Mouse (Mus musculus) heart, embryonic 16.5 days (tissue): ENCODE measurements around the gene Gm13090. TPM values are rescaled to one million over a fixed set of nuclear protein-coding genes. Genes with fewer than 3 reads are reported as not detected.

Experiments used
- ATAC-seq: fragments of 200-750 bp; cut with Nextera tagmentation; replicated peaks from 2 replicates; pipeline ENCODE4 v1.8.0; 2017; ENCODE audit warnings: moderate number of reproducible peaks; ENCODE audit not compliant: insufficient read depth, low FRiP score; ENCODE audit errors: extremely low read depth
- H3K27ac ChIP-seq: fragments of 300-500 bp; sonication (generic); 2 replicates; pipeline ENCODE4 v1.5.1; 2014; ENCODE audit warnings: mild to moderate bottlenecking, low read length, control low read depth, moderate library complexity
- H3K27me3 ChIP-seq: fragments of 300-500 bp; sonication (generic); 2 replicates; pipeline ENCODE4 v1.6.1; 2014; ENCODE audit warnings: low read length, mixed read lengths; ENCODE audit not compliant: control insufficient read depth, insufficient read depth
- H3K36me3 ChIP-seq: fragments of 300-500 bp; sonication (generic); 2 replicates; pipeline ENCODE4 v1.6.1; 2014; ENCODE audit not compliant: control insufficient read depth, insufficient read depth
- H3K4me1 ChIP-seq: fragments of 300-500 bp; sonication (generic); 2 replicates; pipeline ENCODE4 v1.6.1; 2014; ENCODE audit warnings: low read length, mixed read lengths; ENCODE audit not compliant: control insufficient read depth, insufficient read depth
- H3K4me2 ChIP-seq: fragments of 300-500 bp; sonication (generic); 2 replicates; pipeline ENCODE4 v1.6.1; 2014; ENCODE audit warnings: low read depth, mild to moderate bottlenecking, control low read depth, low read length
- H3K4me3 ChIP-seq: fragments of 300-500 bp; sonication (generic); 2 replicates; pipeline ENCODE4 v1.5.1; 2014; ENCODE audit warnings: mild to moderate bottlenecking, control low read depth, low read length
- H3K9ac ChIP-seq: fragments of 300-500 bp; sonication (generic); 2 replicates; pipeline ENCODE4 v1.6.1; 2014; ENCODE audit warnings: low read length, control low read depth
- H3K9me3 ChIP-seq: fragments of 300-500 bp; sonication (generic); replicated peaks from 2 replicates; pipeline ENCODE4 v1.6.1; 2016; ENCODE audit warnings: low read length; ENCODE audit not compliant: control insufficient read depth
- WGBS: fragments of 180-500 bp; shearing (Covaris S2); extraction: QIAGEN DNeasy Blood & Tissue Kit; methylation state at CpG from one replicate; pipeline ENCODE4 v1.1.7; 2014; 5-methylcytosine and 5-hydroxymethylcytosine counted together
- polyA plus RNA-seq: library from polyadenylated mRNA; unstranded; fragments of >200 nt; fragmentation: Nextera tagmentation; extraction: Ambion mirVana; gene quantifications from 2 replicates; pipeline ENCODE4 v1.2.1, GENCODE M21; 2015

Gene Gm13090
- polyA plus RNA-seq, 1 experiment from 2014 or later = 0.20 TPM

DNA sequence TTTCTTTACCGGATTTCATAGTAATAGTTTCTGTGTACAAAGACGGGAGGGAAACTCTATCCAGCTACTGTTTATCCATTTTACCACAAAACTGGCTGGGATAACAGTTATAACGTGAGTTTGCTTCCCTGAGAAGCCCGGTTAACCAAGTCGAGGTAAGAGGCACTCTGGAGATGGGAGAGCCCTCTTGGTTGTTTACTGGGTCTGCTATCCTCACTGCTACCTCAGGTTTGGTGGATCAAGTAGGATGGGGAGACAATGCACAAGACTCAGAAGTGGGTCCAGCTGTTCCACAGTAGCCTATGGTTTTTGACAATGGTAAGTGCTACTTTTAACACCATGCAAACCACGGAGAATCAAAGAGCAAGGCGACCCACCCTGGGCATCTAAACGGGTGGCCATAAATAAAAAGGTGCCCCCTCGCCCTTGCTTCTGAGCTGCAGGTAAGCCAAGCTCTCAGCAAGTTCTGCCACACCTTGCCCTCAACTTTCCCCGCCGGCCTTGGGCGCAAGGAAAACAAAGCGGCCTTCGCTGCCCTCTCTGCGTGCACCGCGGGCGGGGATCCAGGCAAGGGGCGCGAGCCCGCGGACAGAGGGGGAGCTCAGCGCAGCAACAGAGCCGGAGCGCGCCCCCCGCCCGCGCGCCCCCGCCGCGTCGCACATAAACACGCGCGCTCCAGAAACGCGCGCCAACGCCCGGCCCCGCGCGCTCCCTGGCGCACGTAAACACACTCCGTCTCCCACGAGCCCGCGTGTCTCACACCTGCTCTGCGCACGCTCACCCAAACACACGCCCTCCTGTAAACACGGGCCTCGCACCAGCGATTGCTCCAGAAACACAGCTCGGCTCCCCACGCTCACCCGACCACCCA lies 18.0 kb downstream of the Gm13090 start:
- peak overlapping the region; percentile 92 for H3K27ac ChIP-seq

DNA sequence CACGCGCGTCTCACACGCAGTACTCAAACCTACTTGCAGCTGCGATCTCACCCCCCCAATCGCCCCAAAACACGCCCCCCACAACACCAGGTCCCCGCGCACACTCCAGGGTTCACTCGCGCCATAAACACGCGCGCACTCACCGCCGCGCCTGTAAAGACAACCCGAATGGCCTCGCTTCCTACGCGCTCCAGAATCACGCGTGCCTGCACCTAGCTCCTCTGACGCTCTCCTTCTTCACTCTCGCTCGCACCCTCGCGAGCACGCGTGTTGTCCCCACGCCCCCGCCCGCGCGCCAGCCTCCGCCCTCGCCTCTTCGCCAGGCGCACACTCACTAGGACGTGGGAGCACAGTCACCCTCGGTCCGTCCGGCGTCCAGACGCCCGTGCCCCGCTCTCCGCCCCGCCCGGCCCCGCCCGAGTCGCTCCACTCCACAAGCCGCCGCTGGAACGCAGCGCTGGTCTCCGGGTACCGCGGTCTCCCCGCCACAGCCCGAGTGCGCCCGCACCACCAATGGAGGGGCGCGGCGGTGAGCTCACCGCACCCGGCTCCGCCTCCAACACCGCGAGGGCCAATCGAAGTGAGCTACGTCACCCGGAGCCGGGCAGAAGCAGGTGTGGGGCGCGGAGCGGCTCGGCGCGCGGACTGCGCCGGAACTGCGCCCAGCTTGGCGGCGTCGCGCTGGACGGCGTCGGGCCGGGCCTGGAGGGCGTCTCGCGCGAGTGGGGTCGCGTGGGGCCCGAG lies 18.8 kb downstream of the Gm13090 start:
- Histone ChIP-seq H3K36me3 (no peaks in the 10 kb centered on the region), H3K4me3 (peak overlapping the region; percentile 65), H3K4me2 (peak overlapping the region; percentile 70), H3K27me3 (peaks cover 28% of the 10 kb centered on the region), H3K27ac (peak overlapping the region; percentile 92), H3K9ac (peak overlapping the region; percentile 84), H3K9me3 (no peaks in the 10 kb centered on the region), H3K4me1 (peaks cover 12% of the 10 kb centered on the region)
- under 1% methylated on average over 91 of the region's 101 CpGs for WGBS
- ATAC-seq = peak; percentile 98

More for the DNA sequence above, 18.0 kb downstream of the Gm13090 start:
- 3% methylated on average over 59 of the region's 60 CpGs for WGBS
- no peaks in the 10 kb centered on the region for H3K36me3 ChIP-seq
- 0 out of 2 replicates have a peak, but pooled peaks have one; percentile 9 for ATAC-seq
- peak overlapping the region; percentile 84 for H3K9ac ChIP-seq
- H3K4me2 ChIP-seq = peak overlapping the region; percentile 70
- H3K27me3 ChIP-seq = peaks cover 28% of the 10 kb centered on the region
- peak overlapping the region; percentile 65 for H3K4me3 ChIP-seq
- peaks cover 21% of the 10 kb centered on the region for H3K4me1 ChIP-seq
- H3K9me3 ChIP-seq = no peaks in the 10 kb centered on the region

DNA sequence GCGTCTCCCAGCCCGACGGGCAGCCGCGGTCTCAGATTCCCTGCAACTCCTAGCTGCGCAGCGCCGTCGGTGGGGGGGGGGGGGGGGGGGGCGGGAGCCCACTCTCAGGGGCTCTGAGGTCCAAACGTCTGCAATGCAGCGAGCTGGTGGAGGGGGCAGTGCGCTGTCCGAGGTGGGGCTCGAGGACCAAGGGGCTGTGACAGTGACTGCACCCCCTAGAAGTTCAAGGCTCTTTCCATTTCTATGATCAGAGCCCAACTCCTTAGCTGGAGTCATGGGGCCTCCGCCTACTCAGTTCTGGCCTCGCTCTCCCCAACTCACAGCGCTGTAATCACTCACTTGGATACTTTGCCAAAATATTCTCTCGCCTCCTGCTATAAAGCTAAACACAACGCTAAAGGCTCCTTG lies 19.5 kb downstream of the Gm13090 start:
- peaks cover 7% of the 10 kb centered on the region for H3K4me1 ChIP-seq
- H3K36me3 ChIP-seq = no peaks in the 10 kb centered on the region
- 4% methylated on average over 11 of the region's 20 CpGs for WGBS
- peak overlapping the region; percentile 72 for H3K27ac ChIP-seq
- H3K27me3 ChIP-seq = peaks cover 28% of the 10 kb centered on the region
- H3K9me3 ChIP-seq = no peaks in the 10 kb centered on the region
- ATAC-seq = peak; percentile 7; the same call in 1 of the 2 replicates
- peak overlapping the region; percentile 70 for H3K4me2 ChIP-seq
- peak overlapping the region; percentile 82 for H3K9ac ChIP-seq
- H3K4me3 ChIP-seq = peak overlapping the region; percentile 65

DNA sequence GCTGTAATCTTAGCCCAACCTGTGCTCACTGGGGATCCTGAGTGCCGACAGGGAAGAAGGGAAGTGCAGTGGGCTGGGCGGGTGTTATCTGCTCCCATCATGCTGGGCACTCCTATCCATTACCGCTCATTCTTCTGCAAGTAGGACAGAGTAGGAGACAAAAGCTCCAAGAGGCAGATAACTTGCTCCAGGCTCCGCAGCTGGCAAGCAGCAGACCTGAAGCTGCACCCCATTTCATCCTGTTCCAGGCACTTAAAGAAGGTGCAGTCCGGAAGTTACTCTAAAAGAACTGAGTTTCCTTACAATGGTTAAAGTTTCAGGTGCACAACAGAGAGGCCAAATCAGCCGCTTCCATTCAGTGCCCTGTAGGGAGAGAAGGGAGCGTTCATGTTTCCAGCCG lies 21.9 kb downstream of the Gm13090 start:
- Histone ChIP-seq H3K27me3 (peaks cover 24% of the 10 kb centered on the region; the same call in 1 of the 2 replicates), H3K4me2 (no peak overlapping the region), H3K27ac (no peak overlapping the region), H3K4me1 (peaks cover 4% of the 10 kb centered on the region; the same call in 1 of the 2 replicates), H3K4me3 (no peak overlapping the region), H3K36me3 (no peaks in the 10 kb centered on the region), H3K9me3 (no peaks in the 10 kb centered on the region), H3K9ac (no peak overlapping the region)
- ATAC-seq = no peak
- 40% methylated on average over 8 of the region's 8 CpGs for WGBS

DNA sequence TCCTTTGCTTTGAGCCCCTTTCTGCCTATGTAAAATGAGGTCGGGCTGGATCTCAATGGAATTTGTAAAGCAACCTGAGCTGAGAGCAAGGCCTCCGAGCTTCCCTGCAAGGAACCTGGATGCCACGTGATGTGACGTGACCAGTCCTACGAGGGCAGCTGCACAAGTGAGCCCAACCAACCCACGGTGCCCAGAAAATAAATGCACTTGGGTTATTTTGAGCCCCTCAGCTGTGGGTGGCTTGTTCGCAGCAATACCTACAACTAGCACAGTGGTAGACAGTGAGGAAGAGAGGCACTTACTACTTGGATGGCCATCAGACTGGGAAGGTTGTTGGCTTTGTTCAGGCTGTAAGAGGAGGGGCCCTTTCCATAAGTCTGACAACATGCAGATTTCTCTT lies 25.2 kb downstream of the Gm13090 start:
- H3K9ac ChIP-seq = no peak overlapping the region
- H3K4me2 ChIP-seq = no peak overlapping the region
- peaks cover 10% of the 10 kb centered on the region; the same call in 1 of the 2 replicates for H3K27me3 ChIP-seq
- H3K9me3 ChIP-seq = no peaks in the 10 kb centered on the region
- no peak for ATAC-seq
- H3K4me3 ChIP-seq = no peak overlapping the region
- no peak overlapping the region for H3K27ac ChIP-seq
- H3K4me1 ChIP-seq = no peaks in the 10 kb centered on the region
- WGBS = 86% methylated on average over 7 of the region's 7 CpGs
- no peaks in the 10 kb centered on the region for H3K36me3 ChIP-seq

DNA sequence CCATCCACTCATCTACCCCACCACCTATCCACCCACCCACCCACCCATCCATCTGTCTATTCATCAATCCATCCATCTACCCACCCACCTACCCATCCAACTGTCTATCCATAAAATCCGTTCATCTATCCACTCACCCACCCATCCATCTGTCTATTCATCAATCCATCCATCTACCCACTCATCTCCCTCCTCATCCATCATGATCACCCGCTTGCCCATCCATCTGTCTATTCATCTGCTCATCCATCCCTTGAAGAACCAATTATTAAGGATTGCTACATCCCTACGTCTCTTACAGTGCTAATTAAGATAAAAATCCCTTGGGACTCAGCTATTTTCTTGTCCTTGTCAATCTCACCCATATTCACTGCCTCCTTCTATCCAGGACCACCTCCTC lies 29.5 kb downstream of the Gm13090 start:
- Histone ChIP-seq H3K27ac (no peak overlapping the region), H3K36me3 (no peaks in the 10 kb centered on the region), H3K4me1 (no peaks in the 10 kb centered on the region), H3K9ac (no peak overlapping the region), H3K4me2 (no peak overlapping the region), H3K27me3 (no peaks in the 10 kb centered on the region), H3K4me3 (no peak overlapping the region), H3K9me3 (no peaks in the 10 kb centered on the region)
- WGBS = 82% methylated on average over 3 of the region's 3 CpGs
- no peak for ATAC-seq

DNA sequence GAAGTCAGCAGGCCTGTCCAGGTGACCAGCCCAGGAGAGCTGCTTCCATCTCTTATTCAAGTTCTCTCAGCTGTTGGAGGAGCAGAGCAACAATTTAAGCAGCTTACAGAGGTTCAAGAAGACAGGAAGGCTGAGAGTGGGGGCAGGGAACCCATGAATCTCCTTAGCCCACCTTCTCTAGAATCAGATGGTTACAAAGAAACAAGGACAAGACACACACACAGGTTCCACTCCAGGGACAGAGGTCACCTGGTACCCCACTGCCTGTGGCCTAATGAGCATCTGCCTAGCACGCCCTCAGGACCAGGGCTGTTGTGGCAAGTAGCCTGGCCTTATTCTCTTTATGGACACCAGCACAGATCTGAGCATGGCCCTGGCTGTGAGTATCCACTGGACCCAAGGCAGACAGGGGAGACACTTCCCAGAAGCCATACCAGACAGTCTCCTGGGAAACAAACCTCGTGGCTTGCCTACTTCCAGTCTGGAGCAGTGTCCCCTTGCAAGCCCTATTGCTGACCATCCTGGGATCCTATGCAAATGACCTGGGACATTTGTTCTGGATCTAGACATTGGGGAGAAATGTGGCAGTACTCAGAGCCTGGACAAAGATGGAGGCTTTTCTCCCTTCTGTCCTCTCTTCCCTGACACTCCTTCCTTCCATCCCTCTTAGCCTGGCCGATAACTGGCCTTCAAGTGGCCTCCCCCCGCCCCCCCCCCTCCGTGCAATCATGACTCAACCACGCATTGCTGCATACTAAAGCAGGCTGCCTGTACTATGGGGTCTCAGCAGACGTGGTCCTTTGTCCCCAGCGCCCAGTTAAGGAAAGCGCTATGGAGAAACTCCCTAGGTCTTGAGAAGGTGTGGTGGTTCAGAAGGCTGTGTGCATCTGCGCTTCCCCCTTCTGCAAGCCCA lies 38.5 kb downstream of the Gm13090 start:
- H3K9me3 ChIP-seq = no peaks in the 10 kb centered on the region
- H3K27me3 ChIP-seq = peaks cover 8% of the 10 kb centered on the region
- H3K27ac ChIP-seq = peak overlapping the region; percentile 82
- H3K4me3 ChIP-seq = peak overlapping the region; percentile 73
- H3K36me3 ChIP-seq = no peaks in the 10 kb centered on the region
- peak; percentile 29 for ATAC-seq
- H3K4me2 ChIP-seq = peak overlapping the region; percentile 98
- peak overlapping the region; percentile 87 for H3K9ac ChIP-seq
- peaks cover 30% of the 10 kb centered on the region for H3K4me1 ChIP-seq
- 10% methylated on average over 10 of the region's 10 CpGs for WGBS

DNA sequence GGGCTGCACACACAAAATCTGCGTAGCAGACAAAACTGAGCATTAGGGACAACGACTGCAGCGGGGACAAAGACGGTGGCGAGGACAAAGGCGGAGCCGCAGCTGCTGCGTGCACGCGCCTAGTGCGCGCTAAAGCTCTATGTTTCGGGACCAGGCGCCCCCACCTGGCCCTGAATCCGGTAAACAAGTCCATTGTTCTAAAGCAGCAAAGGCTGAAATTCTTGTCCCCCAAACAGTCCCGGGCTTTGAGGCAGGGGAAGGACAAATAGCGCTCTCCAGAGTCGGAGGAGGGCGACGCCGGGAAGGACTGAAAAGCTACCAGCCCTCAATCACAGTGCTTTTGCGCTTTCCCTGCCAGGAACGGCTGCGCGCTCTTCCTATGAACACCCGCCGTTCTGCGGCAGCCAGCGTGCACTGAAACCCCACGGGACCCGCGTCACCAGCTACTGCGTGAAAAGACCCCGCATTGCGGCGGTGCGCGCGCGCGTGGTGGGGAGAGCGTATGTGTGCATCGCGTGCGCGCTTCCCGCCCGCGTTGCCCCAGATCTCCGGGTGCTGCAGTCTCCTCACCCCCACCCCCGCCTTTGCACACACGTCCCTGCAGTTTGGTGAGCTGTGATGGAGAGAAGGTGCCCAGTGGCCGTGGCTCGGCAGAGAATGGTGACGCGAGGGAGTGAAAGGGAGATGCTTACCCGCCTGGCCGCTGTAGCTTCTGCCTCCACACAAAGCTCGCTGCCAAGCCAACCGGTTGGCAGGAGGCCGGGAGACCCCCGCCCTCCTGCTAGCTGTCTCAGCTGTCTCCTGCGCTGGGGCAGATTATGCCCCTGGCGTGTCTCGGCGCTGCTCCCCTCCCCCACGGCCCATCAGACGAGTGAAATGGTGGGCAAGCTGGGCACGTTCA lies 39.5 kb downstream of the Gm13090 start:
- H3K27me3 ChIP-seq = peaks cover 8% of the 10 kb centered on the region
- H3K4me2 ChIP-seq = peak overlapping the region; percentile 98
- peaks cover 32% of the 10 kb centered on the region for H3K4me1 ChIP-seq
- peak; percentile 82 for ATAC-seq
- no peaks in the 10 kb centered on the region for H3K9me3 ChIP-seq
- peak overlapping the region; percentile 87 for H3K9ac ChIP-seq
- no peaks in the 10 kb centered on the region for H3K36me3 ChIP-seq
- WGBS = under 1% methylated on average over 69 of the region's 69 CpGs
- peak overlapping the region; percentile 73 for H3K4me3 ChIP-seq
- H3K27ac ChIP-seq = peak overlapping the region; percentile 83
